Mouse (Mus musculus) embryonic facial prominence, embryonic 14.5 days (tissue): ENCODE measurements at regions not wholly inside any gene's neighbourhood (a gene's known extent, or its start where the extent isn't known, plus 50 kb on each side); places are given as distances from the start of the nearest gene placed in this dataset.

Experiments used
- ATAC-seq: fragments of 200-750 bp; cut with Nextera tagmentation; 2 replicates; pipeline ENCODE4 v1.8.0; 2017; ENCODE audit warnings: low read depth, moderate number of reproducible peaks, moderate TSS enrichment
- DNase-seq: peaks from one replicate; pipeline ENCODE4 v3.0.0-alpha.2; 2015; ENCODE audit warnings: low spot score
- H3K27ac ChIP-seq: fragments of 300-500 bp; sonication (generic); replicated peaks from 2 replicates; pipeline ENCODE4 v1.5.1; 2014; ENCODE audit warnings: low read depth, mild to moderate bottlenecking, low read length, moderate library complexity
- H3K27me3 ChIP-seq: fragments of 300-500 bp; sonication (generic); replicated peaks from 2 replicates; pipeline ENCODE4 v1.6.1; 2014; ENCODE audit warnings: low read length; ENCODE audit not compliant: control insufficient read depth, insufficient read depth
- H3K36me3 ChIP-seq: fragments of 300-500 bp; sonication (generic); 2 replicates; pipeline ENCODE4 v1.6.1; 2014; ENCODE audit warnings: low read length, mixed read lengths; ENCODE audit not compliant: control insufficient read depth, insufficient read depth
- H3K4me1 ChIP-seq: fragments of 300-500 bp; sonication (generic); 2 replicates; pipeline ENCODE4 v1.6.1; 2014; ENCODE audit warnings: antibody characterized with exemption, low read length; ENCODE audit not compliant: control insufficient read depth, insufficient read depth
- H3K4me2 ChIP-seq: fragments of 300-500 bp; sonication (generic); 2 replicates; pipeline ENCODE4 v1.6.1; 2014; ENCODE audit warnings: low read depth, mild to moderate bottlenecking, low read length, moderate library complexity, mixed read lengths
- H3K4me3 ChIP-seq: fragments of 300-500 bp; sonication (generic); 2 replicates; pipeline ENCODE4 v1.5.1; 2014; ENCODE audit warnings: low read depth, mild to moderate bottlenecking, low read length
- H3K9ac ChIP-seq: fragments of 300-500 bp; sonication (generic); 2 replicates; pipeline ENCODE4 v1.6.1; 2014; ENCODE audit warnings: low read depth, mild to moderate bottlenecking, low read length, moderate library complexity, mixed read lengths
- H3K9me3 ChIP-seq: fragments of 300-500 bp; sonication (generic); 2 replicates; pipeline ENCODE4 v1.6.1; 2016; ENCODE audit warnings: low read length; ENCODE audit not compliant: control insufficient read depth
- WGBS: fragments of 180-500 bp; shearing (Covaris S2); extraction: QIAGEN DNeasy Blood & Tissue Kit; methylation state at CpG from one replicate; pipeline ENCODE4 v1.1.7; 2014; 5-methylcytosine and 5-hydroxymethylcytosine counted together

- 79% methylated on average over 8 of the region's 8 CpGs for WGBS
- Histone ChIP-seq H3K36me3 (no peaks in the 10 kb centered on the region), H3K9me3 (no peaks in the 10 kb centered on the region), H3K27me3 (no peaks in the 10 kb centered on the region), H3K4me1 (no peaks in the 10 kb centered on the region), H3K4me3 (no peak overlapping the region), H3K27ac (no peak overlapping the region), H3K4me2 (no peak overlapping the region), H3K9ac (no peak overlapping the region)
- ATAC-seq (no peak), DNase-seq (no peak)
These were observed 78.7 kb upstream of the Pcdh8 start for GRCm38 (mm10) chr14:79849617-79850435.

GRCm38 (mm10) chr14:79848116-79848515 is 77.0 kb upstream of the Pcdh8 start:
- H3K4me2 ChIP-seq = no peak overlapping the region
- WGBS = 86% methylated on average over 4 of the region's 4 CpGs
- ATAC-seq (no peak), DNase-seq (no peak)
- H3K27me3 ChIP-seq = no peaks in the 10 kb centered on the region
- no peak overlapping the region for H3K9ac ChIP-seq
- no peak overlapping the region for H3K4me3 ChIP-seq
- no peaks in the 10 kb centered on the region for H3K4me1 ChIP-seq
- H3K27ac ChIP-seq = no peak overlapping the region
- no peaks in the 10 kb centered on the region for H3K36me3 ChIP-seq
- no peaks in the 10 kb centered on the region for H3K9me3 ChIP-seq

DNA sequence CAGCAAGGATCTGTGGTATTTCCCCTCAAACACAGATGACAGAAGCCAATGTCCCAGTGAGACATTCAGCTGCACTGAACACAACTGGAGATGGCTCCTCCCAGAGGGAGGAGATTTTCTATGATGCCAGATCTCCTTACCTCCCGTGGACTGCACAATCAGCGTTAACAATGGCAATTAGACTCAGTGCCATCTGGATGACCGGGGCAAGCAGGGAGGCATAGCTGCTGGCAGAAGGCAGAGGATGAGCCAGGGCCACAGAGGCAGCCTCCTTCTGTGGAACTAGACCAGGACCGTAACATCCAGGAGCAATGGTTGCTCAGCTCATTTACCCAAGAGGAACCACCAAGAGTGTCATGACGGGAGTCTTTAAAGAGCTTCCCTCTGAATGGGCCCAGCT is 73.2 kb upstream of the Pcdh8 start:
- 0 out of 2 replicates have a peak, but pooled peaks have one; percentile 45 for ATAC-seq
- no peak overlapping the region for H3K4me3 ChIP-seq
- no peak overlapping the region for H3K4me2 ChIP-seq
- H3K27me3 ChIP-seq = no peaks in the 10 kb centered on the region
- H3K27ac ChIP-seq = no peak overlapping the region
- H3K9me3 ChIP-seq = no peaks in the 10 kb centered on the region
- H3K4me1 ChIP-seq = no peaks in the 10 kb centered on the region
- H3K36me3 ChIP-seq = no peaks in the 10 kb centered on the region
- 72% methylated on average over 5 of the region's 5 CpGs for WGBS
- DNase-seq = no peak
- H3K9ac ChIP-seq = no peak overlapping the region

DNA sequence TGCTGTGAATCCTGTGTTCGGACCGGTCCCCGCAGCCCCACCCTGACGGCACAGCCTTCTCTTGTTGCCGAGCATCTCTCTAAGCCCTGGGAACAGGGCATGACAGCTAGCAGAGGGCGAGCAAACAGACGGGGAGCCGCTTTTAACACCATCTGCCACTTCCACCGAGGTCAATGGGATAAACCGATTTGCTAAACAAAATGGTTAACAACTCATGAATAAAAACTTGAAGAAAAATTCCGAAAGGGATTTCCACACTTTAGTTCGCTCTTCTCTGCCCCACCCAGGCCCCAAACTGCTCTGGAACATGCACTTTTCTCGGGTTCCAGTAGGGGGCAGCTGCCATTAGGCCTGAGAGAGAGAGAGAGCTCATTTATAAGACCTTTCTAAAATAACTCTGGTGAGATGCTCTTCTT is 72.0 kb upstream of the Pcdh8 start:
- 14% methylated on average over 13 of the region's 13 CpGs for WGBS
- Histone ChIP-seq H3K27me3 (no peaks in the 10 kb centered on the region), H3K9me3 (no peaks in the 10 kb centered on the region), H3K27ac (no peak overlapping the region), H3K4me2 (no peak overlapping the region), H3K4me3 (no peak overlapping the region), H3K4me1 (no peaks in the 10 kb centered on the region), H3K36me3 (no peaks in the 10 kb centered on the region), H3K9ac (no peak overlapping the region)
- ATAC-seq (peak; percentile 74), DNase-seq (peak; percentile 22)

GRCm38 (mm10) chr14:79842734-79843133 is 71.6 kb upstream of the Pcdh8 start:
- peak; percentile 50 for ATAC-seq
- 38% methylated on average over 3 of the region's 3 CpGs for WGBS
- H3K27ac ChIP-seq = no peak overlapping the region
- H3K9ac ChIP-seq = no peak overlapping the region
- H3K4me2 ChIP-seq = no peak overlapping the region
- DNase-seq = no peak
- H3K4me3 ChIP-seq = no peak overlapping the region
- no peaks in the 10 kb centered on the region for H3K9me3 ChIP-seq
- no peaks in the 10 kb centered on the region for H3K27me3 ChIP-seq
- no peaks in the 10 kb centered on the region for H3K4me1 ChIP-seq
- H3K36me3 ChIP-seq = no peaks in the 10 kb centered on the region

DNA sequence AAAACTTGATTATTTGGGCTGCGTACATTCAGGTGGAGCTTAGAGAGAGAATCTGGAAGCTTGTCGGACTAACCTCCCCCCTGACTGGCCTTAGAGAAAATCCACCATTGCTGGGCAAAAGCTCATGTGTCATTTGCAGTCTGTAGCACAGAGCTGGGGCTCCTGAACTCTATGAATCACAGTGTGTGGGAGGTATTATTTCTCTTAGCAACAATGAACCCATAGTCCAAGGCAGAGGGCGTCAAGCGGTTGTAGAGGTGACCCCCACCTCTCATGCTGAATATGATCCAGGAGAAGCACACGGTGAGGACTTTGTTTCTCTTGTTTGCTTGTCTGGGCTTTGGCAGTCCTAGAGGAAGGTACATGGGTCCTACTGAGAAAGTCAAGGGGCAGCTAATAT is 66.0 kb upstream of the Pcdh8 start:
- Histone ChIP-seq H3K4me2 (no peak overlapping the region), H3K4me3 (no peak overlapping the region), H3K9me3 (no peaks in the 10 kb centered on the region), H3K27ac (no peak overlapping the region), H3K27me3 (no peaks in the 10 kb centered on the region), H3K4me1 (no peaks in the 10 kb centered on the region), H3K9ac (no peak overlapping the region), H3K36me3 (no peaks in the 10 kb centered on the region)
- ATAC-seq = no peak
- 66% methylated on average over 5 of the region's 5 CpGs for WGBS
- DNase-seq = no peak

DNA sequence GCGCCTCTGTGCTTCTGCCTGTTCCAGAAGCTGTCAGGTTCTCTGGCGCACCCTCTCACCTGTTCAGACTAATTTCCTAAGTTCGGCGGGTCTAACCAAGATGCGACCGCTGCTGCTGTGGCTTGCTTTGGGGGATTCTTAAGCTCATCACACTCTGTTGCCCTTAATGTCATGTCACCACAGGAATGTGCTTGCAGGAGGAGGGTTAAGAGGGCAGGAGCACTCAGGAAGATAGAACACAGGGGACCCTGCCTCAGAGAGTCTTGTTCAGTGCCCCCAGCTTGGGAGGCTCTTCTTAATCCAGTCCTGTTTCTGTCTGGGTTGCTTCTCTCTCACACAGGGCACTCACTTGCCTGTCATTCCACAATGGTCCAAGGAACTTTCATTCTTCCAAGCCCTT is 65.1 kb upstream of the Pcdh8 start:
- Histone ChIP-seq H3K27ac (no peak overlapping the region), H3K4me2 (no peak overlapping the region), H3K9me3 (no peaks in the 10 kb centered on the region), H3K4me3 (no peak overlapping the region), H3K4me1 (no peaks in the 10 kb centered on the region), H3K27me3 (no peaks in the 10 kb centered on the region), H3K9ac (no peak overlapping the region), H3K36me3 (no peaks in the 10 kb centered on the region)
- DNase-seq (no peak), ATAC-seq (no peak)
- WGBS = 93% methylated on average over 5 of the region's 6 CpGs

GRCm38 (mm10) chr14:79824670-79825446 is 53.7 kb upstream of the Pcdh8 start:
- H3K27me3 ChIP-seq = no peaks in the 10 kb centered on the region
- no peak overlapping the region for H3K27ac ChIP-seq
- H3K9ac ChIP-seq = no peak overlapping the region
- no peak for DNase-seq
- H3K9me3 ChIP-seq = no peaks in the 10 kb centered on the region
- WGBS = 90% methylated on average over 11 of the region's 11 CpGs
- no peaks in the 10 kb centered on the region for H3K4me1 ChIP-seq
- H3K4me3 ChIP-seq = no peak overlapping the region
- no peak for ATAC-seq
- H3K4me2 ChIP-seq = no peak overlapping the region
- no peaks in the 10 kb centered on the region for H3K36me3 ChIP-seq
